11 mouse cellular contexts compared by ENCODE assay signal in genomic region chr1:177458456-177459389, GRCm38 (mm10). TPM values are rescaled to one million over a fixed set of nuclear protein-coding genes. Genes with fewer than 3 reads are reported as not detected.
DNase-seq lines count a peak whose midpoint lies in the region; ATAC-seq and TF ChIP-seq lines count a peak whose summit lies in the region.
"Had no signal": no experiment of that assay in that cellular context is flagged by ENCODE, and none has a peak within 500 bp of the region (broad histone marks: within the 10 kb centered on the region; RNA-seq: fewer than 3 reads in every experiment).

No protein-coding gene starts in this region.

- H3K36me3 ChIP-seq in forebrain, embryonic 13.5 days (ENCODE audit: poor library complexity, severe bottlenecking) = no peaks in the 10 kb centered on the region
- no peaks in the 10 kb centered on the region for H3K36me3 ChIP-seq in kidney, embryonic 14.5 days (ENCODE audit: control insufficient read depth, insufficient read depth, low read length)
- H3K36me3 ChIP-seq in lung, postnatal 0 days (ENCODE audit: insufficient read depth, low read length) = no peaks in the 10 kb centered on the region
- H3K36me3 ChIP-seq: embryonic facial prominence, embryonic 15.5 days; heart, embryonic 10.5 days had no signal

- 0 out of 2 replicates have a peak overlapping the region, but pooled peaks have one; percentile 7 for H3K4me3 ChIP-seq in forebrain, embryonic 13.5 days
- H3K4me3 ChIP-seq in kidney, embryonic 14.5 days (ENCODE audit: low read length) = no peak overlapping the region
- H3K4me3 ChIP-seq in lung, postnatal 0 days (ENCODE audit: low read depth, low read length) = no peak overlapping the region
- H3K4me3 ChIP-seq: embryonic facial prominence, embryonic 15.5 days; heart, embryonic 10.5 days had no signal

- no peak for TF ChIP-seq EP300 in lung, postnatal 0 days (IDR thresholded peaks at IDR 0.05)

- H3K4me2 ChIP-seq in forebrain, embryonic 13.5 days = peak overlapping the region; percentile 54
- H3K4me2 ChIP-seq in kidney, embryonic 14.5 days (replicated peaks; ENCODE audit: low read depth, low read length) = no peak overlapping the region
- H3K4me2 ChIP-seq in lung, postnatal 0 days (replicated peaks; ENCODE audit: low read depth, low read length) = no peak overlapping the region
- H3K4me2 ChIP-seq: embryonic facial prominence, embryonic 15.5 days had no signal

- ATAC-seq in forebrain, embryonic 13.5 days = peak; percentile 57
- ATAC-seq in kidney, embryonic 14.5 days (ENCODE audit: low FRiP score, low TSS enrichment) = peak; percentile 36; the same call in 1 of the 2 replicates
- no peak for ATAC-seq in lung, postnatal 0 days
- ATAC-seq in activated CD4-positive, CD25-positive, alpha-beta regulatory T cell, adult 4 months = no peak

- WGBS in forebrain, embryonic 13.5 days = 11% methylated on average over 18 of the region's 18 CpGs
- 78% methylated on average over 18 of the region's 18 CpGs for WGBS in kidney, embryonic 14.5 days
- 67% methylated on average over 18 of the region's 18 CpGs for WGBS in lung, postnatal 0 days

- H3K27ac ChIP-seq in forebrain, embryonic 13.5 days = peak overlapping the region; percentile 91
- H3K27ac ChIP-seq in kidney, embryonic 14.5 days (ENCODE audit: low read depth, low read length) = no peak overlapping the region
- no peak overlapping the region for H3K27ac ChIP-seq in lung, postnatal 0 days (ENCODE audit: low read length)
- H3K27ac ChIP-seq: embryonic facial prominence, embryonic 15.5 days; heart, embryonic 10.5 days had no signal

- H3K27me3 ChIP-seq in forebrain, embryonic 13.5 days = no peaks in the 10 kb centered on the region
- no peaks in the 10 kb centered on the region; the same call in 1 of the 2 replicates for H3K27me3 ChIP-seq in kidney, embryonic 14.5 days (ENCODE audit: control insufficient read depth, insufficient read depth, low read length)
- no peaks in the 10 kb centered on the region for H3K27me3 ChIP-seq in lung, postnatal 0 days (replicated peaks; ENCODE audit: insufficient read depth, low read length)
- H3K27me3 ChIP-seq: embryonic facial prominence, embryonic 15.5 days had no signal

- DNase-seq in retina, postnatal 1 day = peak; percentile 61
- DNase-seq in retina, embryonic 14.5 days (ENCODE audit: low spot score) = no peak
- peak; percentile 62 for DNase-seq in yolk sac, embryonic 10.5 days (ENCODE audit: low spot score)
- DNase-seq in lung, postnatal 0 days (ENCODE audit: low spot score) = no peak
- DNase-seq in testis, postnatal 14 days (ENCODE audit: low spot score) = no peak
- DNase-seq: thymus, adult 2 months had no signal

- no peak for TF ChIP-seq CTCF in lung, postnatal 0 days (IDR thresholded peaks at IDR 0.05)

- peaks cover 45% of the 10 kb centered on the region for H3K4me1 ChIP-seq in forebrain, embryonic 13.5 days
- H3K4me1 ChIP-seq in kidney, embryonic 14.5 days (ENCODE audit: control insufficient read depth, insufficient read depth, low read length) = peaks cover 6% of the 10 kb centered on the region; the same call in 1 of the 2 replicates
- H3K4me1 ChIP-seq in lung, postnatal 0 days (ENCODE audit: insufficient read depth, low read depth, low read length) = no peaks in the 10 kb centered on the region
- H3K4me1 ChIP-seq: embryonic facial prominence, embryonic 15.5 days had no signal

- peak overlapping the region; percentile 34; the same call in 1 of the 2 replicates for H3K9ac ChIP-seq in forebrain, embryonic 13.5 days
- H3K9ac ChIP-seq in kidney, embryonic 14.5 days (ENCODE audit: low read depth, low read length) = no peak overlapping the region
- H3K9ac ChIP-seq in lung, postnatal 0 days (replicated peaks; ENCODE audit: low read depth) = no peak overlapping the region
- H3K9ac ChIP-seq: embryonic facial prominence, embryonic 15.5 days had no signal

- H3K9me3 ChIP-seq in forebrain, embryonic 13.5 days (replicated peaks) = no peaks in the 10 kb centered on the region
- no peaks in the 10 kb centered on the region for H3K9me3 ChIP-seq in kidney, embryonic 14.5 days (ENCODE audit: control insufficient read depth, low read length)
- no peaks in the 10 kb centered on the region for H3K9me3 ChIP-seq in lung, postnatal 0 days (ENCODE audit: low read length)
- H3K9me3 ChIP-seq: embryonic facial prominence, embryonic 15.5 days had no signal

RNA-seq across cellular contexts. Expression of gene Zbtb18, which starts 16.6 kb away (rescaled TPM):
- polyA plus RNA-seq in forebrain, embryonic 13.5 days (2015; fragmentation: Nextera tagmentation; extraction: Ambion mirVana) = 59.8 and 88.1 TPM in 2 replicates
- 3.4 and 4.8 TPM in 2 replicates for polyA plus RNA-seq in kidney, embryonic 14.5 days (2014; fragmentation: Nextera tagmentation; extraction: Ambion mirVana)
- polyA plus RNA-seq in lung, postnatal 0 days (2015; fragmentation: Nextera tagmentation; extraction: Ambion mirVana) = 2.0 and 3.0 TPM in 2 replicates
- 1 to 10 TPM; 2.2 to 3.8 TPM for polyA plus RNA-seq in activated CD4-positive, CD25-positive, alpha-beta regulatory T cell, adult 4 months (2017; shearing (Covaris generic))

Comparison
In these comparisons a context has a peak if more than half of its experiments do, and no peak if none do; other contexts are left out.
1. DNase-seq: peak in retina, postnatal 1 day (single experiment) and yolk sac, embryonic 10.5 days (single experiment); none in retina, embryonic 14.5 days (single experiment), lung, postnatal 0 days (single experiment) and testis, postnatal 14 days (single experiment).
2. ATAC-seq: peak in forebrain, embryonic 13.5 days (single experiment) and kidney, embryonic 14.5 days (single experiment); none in lung, postnatal 0 days (single experiment) and activated CD4-positive, CD25-positive, alpha-beta regulatory T cell, adult 4 months (single experiment).
3. RNA of gene Zbtb18, which starts 16.6 kb away (polyA plus RNA-seq): 59.8 to 88.1 TPM in forebrain, embryonic 13.5 days; 2.2 to 3.8 TPM in activated CD4-positive, CD25-positive, alpha-beta regulatory T cell, adult 4 months, 3.4 to 4.8 TPM in kidney, embryonic 14.5 days and 2.0 to 3.0 TPM in lung, postnatal 0 days; every median in the first group is over 10 times any median in the second.